Mouse (Mus musculus): Measurements from ENCODE around the gene Lcmt1. TPM values are rescaled to one million over a fixed set of nuclear protein-coding genes. Genes with fewer than 3 reads are reported as not detected.

The Lcmt1 gene
- polyA plus RNA-seq, 1 experiment from 2014 or later = 104 TPM

DNA sequence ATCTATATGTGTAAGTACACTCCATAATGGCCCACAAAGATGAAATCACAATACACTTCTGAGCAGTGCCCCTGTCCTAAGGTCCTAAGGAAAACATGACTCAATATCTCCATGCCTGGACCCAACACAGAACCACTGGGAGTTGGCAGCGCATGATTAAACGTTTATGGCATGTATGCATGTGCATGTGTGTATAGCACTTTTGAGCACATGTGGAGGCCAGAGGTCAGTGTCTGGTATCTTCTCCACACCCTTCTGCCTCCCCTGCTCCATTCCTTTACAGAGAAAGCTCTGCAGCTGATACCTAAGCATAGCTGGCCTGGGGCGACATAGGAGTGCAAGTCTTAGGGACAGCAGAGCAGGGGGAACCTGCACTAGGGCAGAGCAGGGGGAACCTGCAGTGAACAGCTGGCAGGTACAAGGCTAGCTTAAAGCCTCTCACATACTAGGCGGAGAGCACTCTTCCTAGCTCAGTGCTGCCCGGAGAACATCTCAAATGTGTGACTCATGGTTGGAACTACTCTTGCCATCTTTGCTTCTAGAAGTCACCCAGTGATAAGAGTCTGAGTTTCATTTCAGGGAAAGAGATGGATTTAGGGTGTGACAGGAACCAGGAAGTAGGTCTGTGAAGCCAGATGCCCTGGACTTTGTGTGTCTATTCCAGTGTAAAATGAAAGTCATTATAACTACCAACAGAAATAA is 25.4 kb upstream of the Lcmt1 start:
- Histone ChIP-seq H3K9ac (replicated peaks) (no peak overlapping the region), H3K36me3 (no peaks in the 10 kb centered on the region), H3K27ac (replicated peaks) (no peak overlapping the region), H3K27me3 (replicated peaks) (no peaks in the 10 kb centered on the region), H3K4me3 (replicated peaks) (no peak overlapping the region), H3K4me2 (no peak overlapping the region), H3K9me3 (replicated peaks) (no peaks in the 10 kb centered on the region), H3K4me1 (no peaks in the 10 kb centered on the region)
- ATAC-seq (ENCODE audit: low FRiP score) = no peak
- 92% methylated on average over 5 of the region's 5 CpGs for WGBS

DNA sequence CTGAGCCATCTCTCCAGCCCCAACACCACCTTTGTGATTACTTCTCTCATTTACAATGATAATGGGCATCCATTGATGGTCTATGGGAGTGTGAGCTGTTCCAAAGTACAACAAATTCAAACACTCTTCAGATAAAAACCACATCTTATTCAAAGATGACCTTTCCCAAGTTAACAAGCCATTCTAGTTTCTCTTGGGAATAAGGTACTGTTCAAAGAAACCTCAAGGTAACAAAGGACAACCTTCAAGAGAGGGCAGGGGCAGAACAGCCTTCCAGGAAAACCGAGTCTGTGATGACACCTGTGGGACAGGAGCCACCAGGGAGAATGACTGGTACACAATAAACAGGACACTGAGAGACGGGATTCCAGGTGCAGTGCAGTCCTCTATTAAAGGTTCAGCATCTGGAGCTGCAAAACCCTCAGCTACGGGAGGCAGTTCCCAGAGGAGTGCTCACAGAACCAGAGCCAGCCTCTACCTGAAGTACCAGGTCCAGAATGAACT is 24.5 kb upstream of the Lcmt1 start:
- Histone ChIP-seq H3K36me3 (no peaks in the 10 kb centered on the region), H3K27ac (replicated peaks) (no peak overlapping the region), H3K27me3 (replicated peaks) (no peaks in the 10 kb centered on the region), H3K9me3 (replicated peaks) (no peaks in the 10 kb centered on the region), H3K4me1 (peaks cover 4% of the 10 kb centered on the region; the same call in 1 of the 2 replicates), H3K9ac (replicated peaks) (no peak overlapping the region), H3K4me2 (no peak overlapping the region), H3K4me3 (replicated peaks) (no peak overlapping the region)
- WGBS = 71% methylated on average over 3 of the region's 3 CpGs
- ATAC-seq (ENCODE audit: low FRiP score) = no peak

DNA sequence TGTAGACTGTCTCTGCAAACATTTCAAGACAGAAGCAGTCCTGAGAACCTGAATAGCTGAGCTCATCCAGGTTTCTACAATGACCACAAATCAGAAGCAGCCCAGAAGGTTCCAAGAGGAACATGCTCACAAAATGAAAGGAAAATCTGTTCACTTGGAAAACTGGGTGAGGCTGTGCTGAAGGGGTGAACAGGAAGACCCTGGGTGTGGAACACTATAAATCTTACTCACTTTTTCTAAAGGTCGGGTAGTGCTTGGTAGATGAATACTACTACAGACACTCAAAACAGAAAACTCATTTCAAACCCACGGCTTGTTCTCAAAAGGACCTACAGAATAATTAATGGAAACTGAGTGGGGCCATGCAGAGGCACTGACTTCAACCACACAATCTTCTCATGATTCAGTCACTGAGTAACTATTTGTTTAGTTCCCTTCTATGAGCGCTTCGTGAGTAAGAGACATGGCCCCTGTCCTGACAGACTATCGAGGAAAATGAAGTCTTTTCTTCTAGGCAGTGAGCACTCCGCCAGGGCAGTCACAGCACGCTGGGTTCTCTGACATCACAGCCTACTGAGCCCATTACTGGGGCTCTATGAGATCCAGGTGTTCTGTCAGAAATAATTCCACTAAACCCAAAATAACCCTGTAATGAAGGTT is 22.8 kb upstream of the Lcmt1 start:
- Histone ChIP-seq H3K4me2 (no peak overlapping the region), H3K9ac (replicated peaks) (no peak overlapping the region), H3K27me3 (replicated peaks) (no peaks in the 10 kb centered on the region), H3K4me3 (replicated peaks) (no peak overlapping the region), H3K4me1 (peaks cover 4% of the 10 kb centered on the region; the same call in 1 of the 2 replicates), H3K36me3 (no peaks in the 10 kb centered on the region), H3K27ac (replicated peaks) (no peak overlapping the region; the same call in 1 of the 2 replicates), H3K9me3 (replicated peaks) (no peaks in the 10 kb centered on the region)
- ATAC-seq (ENCODE audit: low FRiP score) = no peak
- 72% methylated on average over 7 of the region's 7 CpGs for WGBS

DNA sequence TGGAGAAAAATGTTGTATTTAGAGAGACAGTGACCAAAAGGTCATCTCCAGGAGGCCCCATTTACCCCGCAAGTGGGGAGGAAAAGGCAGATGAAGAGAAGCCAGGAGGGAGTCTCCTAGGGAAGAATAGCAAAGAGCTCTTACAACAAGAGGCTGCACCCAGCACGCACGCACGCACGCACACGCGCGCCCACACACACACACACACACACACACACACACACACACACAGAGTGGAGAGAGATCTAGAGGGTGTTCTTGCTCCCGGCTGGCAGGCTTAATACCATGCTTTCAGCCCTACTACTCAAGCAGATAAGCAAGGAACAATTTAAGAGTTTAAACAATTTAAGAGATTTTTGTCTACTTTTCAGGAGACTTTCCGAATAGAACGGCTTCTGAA is 19.8 kb upstream of the Lcmt1 start:
- no peak overlapping the region for H3K4me3 ChIP-seq (replicated peaks)
- WGBS = 72% methylated on average over 11 of the region's 11 CpGs
- H3K9me3 ChIP-seq (replicated peaks) = no peaks in the 10 kb centered on the region
- H3K4me2 ChIP-seq = no peak overlapping the region
- H3K27ac ChIP-seq (replicated peaks) = no peak overlapping the region
- peaks cover 4% of the 10 kb centered on the region; the same call in 1 of the 2 replicates for H3K4me1 ChIP-seq
- no peaks in the 10 kb centered on the region for H3K36me3 ChIP-seq
- H3K27me3 ChIP-seq (replicated peaks) = no peaks in the 10 kb centered on the region
- no peak overlapping the region for H3K9ac ChIP-seq (replicated peaks)
- ATAC-seq (ENCODE audit: low FRiP score) = no peak

DNA sequence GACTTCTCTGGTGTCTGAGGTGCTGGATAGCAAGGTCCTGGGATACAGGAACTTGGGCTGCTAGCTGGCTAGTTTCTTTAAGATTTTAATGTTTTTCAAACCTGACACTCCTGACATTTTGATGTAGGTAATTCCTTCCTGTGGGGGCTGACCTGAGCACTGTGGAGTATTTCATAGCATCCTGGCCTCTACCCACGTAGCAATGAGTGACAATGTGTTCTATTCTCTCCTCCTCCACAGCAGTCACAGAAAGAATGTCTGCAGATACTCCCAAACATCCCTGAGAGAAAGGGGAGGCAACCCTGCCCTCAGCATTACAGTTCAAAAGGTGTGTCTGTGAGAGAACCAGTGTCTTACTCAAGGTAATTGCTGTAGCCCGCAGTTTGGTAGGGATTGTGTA is 19.3 kb upstream of the Lcmt1 start:
- WGBS = 77% methylated on average over 2 of the region's 2 CpGs

DNA sequence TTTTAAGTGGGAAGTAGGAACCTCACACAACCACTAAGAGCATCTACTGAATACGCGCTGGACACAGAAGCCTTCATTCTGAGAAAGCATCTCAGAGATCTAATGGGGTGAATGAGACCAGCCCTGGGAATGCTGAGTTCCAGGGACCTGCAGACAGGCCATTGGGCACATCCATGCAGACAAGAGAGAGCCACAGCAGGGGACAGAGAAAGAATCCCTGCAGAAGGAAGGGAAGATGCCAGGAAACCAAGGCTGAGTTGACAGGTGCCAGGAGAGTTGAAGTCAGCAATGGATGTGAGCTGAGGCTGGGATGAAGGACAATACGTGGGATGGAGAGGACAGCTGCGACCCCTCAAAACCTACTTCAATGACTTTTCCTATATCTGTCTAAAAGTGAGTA is 16.5 kb upstream of the Lcmt1 start:
- WGBS = 96% methylated on average over 4 of the region's 4 CpGs

More for the DNA sequence above, 19.3 kb upstream of the Lcmt1 start:
- H3K4me2 ChIP-seq = no peak overlapping the region
- no peak overlapping the region for H3K27ac ChIP-seq (replicated peaks)
- H3K36me3 ChIP-seq = no peaks in the 10 kb centered on the region
- ATAC-seq (ENCODE audit: low FRiP score) = no peak
- H3K4me3 ChIP-seq (replicated peaks) = no peak overlapping the region
- no peak overlapping the region for H3K9ac ChIP-seq (replicated peaks)
- no peaks in the 10 kb centered on the region for H3K9me3 ChIP-seq (replicated peaks)
- peaks cover 4% of the 10 kb centered on the region; the same call in 1 of the 2 replicates for H3K4me1 ChIP-seq
- no peaks in the 10 kb centered on the region for H3K27me3 ChIP-seq (replicated peaks)

DNA sequence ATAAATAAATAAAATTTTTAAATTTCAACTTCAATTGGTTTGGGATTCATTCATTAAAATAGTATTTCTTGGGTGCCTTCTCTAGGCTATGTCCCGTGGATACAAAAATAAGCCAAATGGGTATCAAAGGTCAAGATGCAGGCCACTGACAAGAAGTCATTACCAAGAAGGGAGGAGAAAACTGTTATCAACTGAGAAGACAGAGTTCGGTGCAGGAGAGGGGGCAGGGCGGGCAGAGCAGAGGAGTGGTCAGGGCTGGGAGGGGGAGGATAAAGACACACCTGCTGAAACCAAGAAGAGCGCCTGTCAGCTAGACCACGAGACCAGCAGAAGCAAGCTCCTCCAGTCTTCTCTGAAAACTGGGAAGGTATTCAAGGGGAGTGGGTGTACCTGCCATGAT is 15.7 kb upstream of the Lcmt1 start:
- ATAC-seq (ENCODE audit: low FRiP score) = no peak
- H3K9ac ChIP-seq (replicated peaks) = no peak overlapping the region
- no peaks in the 10 kb centered on the region for H3K27me3 ChIP-seq (replicated peaks)
- H3K27ac ChIP-seq (replicated peaks) = no peak overlapping the region
- no peaks in the 10 kb centered on the region for H3K9me3 ChIP-seq (replicated peaks)
- 83% methylated on average over 5 of the region's 5 CpGs for WGBS
- H3K36me3 ChIP-seq = no peaks in the 10 kb centered on the region
- no peak overlapping the region for H3K4me2 ChIP-seq
- no peak overlapping the region for H3K4me3 ChIP-seq (replicated peaks)
- peaks cover 4% of the 10 kb centered on the region; the same call in 1 of the 2 replicates for H3K4me1 ChIP-seq

More for the DNA sequence above, 16.5 kb upstream of the Lcmt1 start:
- no peak overlapping the region for H3K27ac ChIP-seq (replicated peaks)
- H3K27me3 ChIP-seq (replicated peaks) = no peaks in the 10 kb centered on the region
- H3K4me1 ChIP-seq = peaks cover 4% of the 10 kb centered on the region; the same call in 1 of the 2 replicates
- no peak overlapping the region for H3K4me3 ChIP-seq (replicated peaks)
- no peaks in the 10 kb centered on the region for H3K36me3 ChIP-seq
- no peak overlapping the region for H3K4me2 ChIP-seq
- ATAC-seq (ENCODE audit: low FRiP score) = no peak
- H3K9ac ChIP-seq (replicated peaks) = no peak overlapping the region
- H3K9me3 ChIP-seq (replicated peaks) = no peaks in the 10 kb centered on the region

DNA sequence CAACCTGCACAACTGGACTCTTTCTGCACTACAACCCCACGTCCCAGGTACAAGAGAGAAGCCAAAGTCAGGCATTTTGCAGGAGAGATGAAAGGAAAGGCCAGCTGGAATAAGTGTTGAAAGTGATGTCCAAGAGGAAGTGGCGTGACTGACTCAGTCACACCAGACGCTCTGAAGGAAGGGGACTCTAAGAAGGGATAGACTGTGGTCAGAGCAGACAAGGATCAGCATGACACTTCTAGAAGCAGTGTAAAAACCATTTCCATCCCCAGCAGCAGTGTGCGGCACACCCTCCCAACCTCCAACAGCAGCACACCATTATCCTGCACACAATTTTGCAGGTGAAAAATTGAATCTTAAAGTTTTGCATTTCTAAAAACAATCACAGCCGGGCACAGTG is 15.2 kb upstream of the Lcmt1 start:
- no peak for ATAC-seq (ENCODE audit: low FRiP score)
- H3K4me2 ChIP-seq = no peak overlapping the region
- peaks cover 4% of the 10 kb centered on the region; the same call in 1 of the 2 replicates for H3K4me1 ChIP-seq
- no peak overlapping the region for H3K27ac ChIP-seq (replicated peaks)
- 92% methylated on average over 5 of the region's 5 CpGs for WGBS
- no peaks in the 10 kb centered on the region for H3K9me3 ChIP-seq (replicated peaks)
- no peaks in the 10 kb centered on the region for H3K27me3 ChIP-seq (replicated peaks)
- no peaks in the 10 kb centered on the region for H3K36me3 ChIP-seq
- H3K9ac ChIP-seq (replicated peaks) = no peak overlapping the region
- H3K4me3 ChIP-seq (replicated peaks) = no peak overlapping the region

DNA sequence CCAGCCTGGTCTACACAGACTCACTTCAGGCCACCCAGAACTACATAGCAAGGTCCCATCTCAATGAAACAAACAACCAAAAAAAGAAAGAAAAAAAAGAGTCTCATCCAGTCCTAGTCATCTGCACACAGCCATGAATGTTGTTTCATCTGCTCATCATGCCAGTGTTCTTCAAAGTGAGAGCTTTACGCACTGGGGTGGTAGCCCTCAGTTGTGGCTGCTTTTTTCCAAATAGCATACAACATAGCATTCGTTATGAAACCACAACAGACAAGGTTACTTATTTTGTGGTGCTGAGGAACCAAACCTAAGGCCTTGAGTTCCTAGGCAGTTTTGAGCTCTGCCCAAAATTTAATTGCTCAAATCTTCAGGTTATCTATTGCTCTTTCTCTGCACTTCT is 14.7 kb upstream of the Lcmt1 start:
- Histone ChIP-seq H3K4me2 (no peak overlapping the region), H3K9ac (replicated peaks) (no peak overlapping the region), H3K9me3 (replicated peaks) (no peaks in the 10 kb centered on the region), H3K4me3 (replicated peaks) (no peak overlapping the region), H3K4me1 (peaks cover under 1% of the 10 kb centered on the region; the same call in 1 of the 2 replicates), H3K27ac (replicated peaks) (no peak overlapping the region), H3K27me3 (replicated peaks) (no peaks in the 10 kb centered on the region), H3K36me3 (no peaks in the 10 kb centered on the region)
- WGBS = 97% methylated on average over 2 of the region's 2 CpGs
- ATAC-seq (ENCODE audit: low FRiP score) = no peak

DNA sequence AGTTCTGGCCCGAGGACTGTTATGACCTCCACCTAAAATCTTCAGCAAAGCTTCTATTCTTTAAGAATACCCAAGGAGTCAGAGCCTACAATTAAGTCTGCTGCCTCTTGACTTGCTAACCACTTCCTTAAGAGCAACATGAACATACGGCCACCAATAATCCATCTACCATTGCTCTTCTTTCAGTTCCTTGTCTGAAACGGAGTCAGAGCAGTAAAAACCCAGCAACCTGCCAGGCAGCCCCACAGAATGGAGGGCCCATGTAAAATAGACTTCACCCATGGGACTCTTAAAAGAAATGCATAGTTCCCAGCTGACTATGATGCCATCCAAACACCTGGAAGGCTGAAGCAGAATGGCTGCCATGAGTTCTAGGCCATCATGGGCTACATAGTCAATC is 13.4 kb upstream of the Lcmt1 start:
- no peak for ATAC-seq (ENCODE audit: low FRiP score)
- Histone ChIP-seq H3K4me2 (no peak overlapping the region), H3K36me3 (no peaks in the 10 kb centered on the region), H3K4me1 (no peaks in the 10 kb centered on the region), H3K9ac (replicated peaks) (no peak overlapping the region), H3K27ac (replicated peaks) (no peak overlapping the region), H3K9me3 (replicated peaks) (no peaks in the 10 kb centered on the region), H3K27me3 (replicated peaks) (no peaks in the 10 kb centered on the region), H3K4me3 (replicated peaks) (no peak overlapping the region)
- WGBS = 77% methylated on average over 3 of the region's 3 CpGs

DNA sequence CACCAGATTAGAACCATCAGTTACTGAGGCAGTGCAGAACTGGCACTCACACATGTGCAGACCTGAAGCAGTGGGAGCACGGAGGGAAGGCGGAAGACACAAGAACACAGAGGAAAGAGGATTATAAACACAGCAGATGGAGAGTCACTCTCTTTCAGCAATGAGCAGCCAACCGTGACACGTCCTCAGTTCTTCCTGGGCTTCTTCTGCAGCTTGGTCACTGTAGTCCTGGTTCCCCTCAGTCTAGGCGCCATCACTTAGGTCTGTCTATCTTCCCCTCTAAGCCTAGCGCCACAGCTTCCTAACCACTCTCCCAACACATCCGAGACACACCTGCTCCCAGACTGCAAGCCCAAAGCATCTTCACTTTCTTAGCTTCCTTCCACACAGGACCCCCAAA is 10.5 kb upstream of the Lcmt1 start:
- Histone ChIP-seq H3K9ac (replicated peaks) (no peak overlapping the region), H3K9me3 (replicated peaks) (no peaks in the 10 kb centered on the region), H3K36me3 (no peaks in the 10 kb centered on the region), H3K27ac (replicated peaks) (no peak overlapping the region), H3K27me3 (replicated peaks) (no peaks in the 10 kb centered on the region), H3K4me2 (no peak overlapping the region), H3K4me3 (replicated peaks) (no peak overlapping the region), H3K4me1 (no peaks in the 10 kb centered on the region)
- WGBS = 46% methylated on average over 7 of the region's 7 CpGs
- ATAC-seq (ENCODE audit: low FRiP score) = no peak

DNA sequence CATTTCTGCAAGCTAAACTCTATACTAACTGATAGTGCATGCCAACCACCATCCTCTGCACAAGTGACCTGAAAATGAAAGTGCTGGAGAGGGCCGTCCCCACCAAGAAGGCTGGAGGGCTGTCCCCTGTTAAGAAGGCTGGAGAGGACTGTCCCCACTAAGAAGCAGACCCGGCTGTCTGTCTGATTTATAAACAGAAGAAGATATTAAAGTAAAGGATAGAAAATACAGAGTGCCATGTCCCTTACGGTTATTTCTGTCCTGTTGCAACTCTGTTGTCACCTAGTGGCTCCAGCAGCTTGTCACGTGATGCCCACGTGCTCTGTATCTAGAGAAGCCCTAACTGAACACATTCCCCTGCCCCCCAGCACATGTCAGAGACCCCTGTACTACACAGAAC is 9.4 kb upstream of the Lcmt1 start:
- no peak for ATAC-seq (ENCODE audit: low FRiP score)

More for the DNA sequence above, 9.4 kb upstream of the Lcmt1 start:
- Histone ChIP-seq H3K9me3 (replicated peaks) (no peaks in the 10 kb centered on the region), H3K27ac (replicated peaks) (no peak overlapping the region), H3K4me1 (no peaks in the 10 kb centered on the region), H3K4me3 (replicated peaks) (no peak overlapping the region), H3K9ac (replicated peaks) (no peak overlapping the region), H3K27me3 (replicated peaks) (no peaks in the 10 kb centered on the region), H3K4me2 (no peak overlapping the region), H3K36me3 (no peaks in the 10 kb centered on the region)
- 68% methylated on average over 5 of the region's 5 CpGs for WGBS

Data from neural tube, embryonic 15.5 days (tissue).